Mouse (Mus musculus): ENCODE measurements around the gene Acss3.

Gene Acss3

GRCm38 (mm10) chr10:107123529-107124335, at the start of gene Acss3:
Gene Acss3, minus strand, starts transcription at chr10:107123668.
- no peak for DNase-seq

GRCm38 (mm10) chr10:107172003-107172689, 48.7 kb upstream of the Acss3 start:
- no peak for DNase-seq

- DNase-seq: no peak
Measured at GRCm38 (mm10) chr10:107166486-107166885, 43.0 kb upstream of the Acss3 start.

GRCm38 (mm10) chr10:107148759-107149158, 25.3 kb upstream of the Acss3 start:
- DNase-seq: no peak

GRCm38 (mm10) chr10:107144016-107144415, 20.5 kb upstream of the Acss3 start:
- DNase-seq: no peak

GRCm38 (mm10) chr10:107142910-107143309, 19.4 kb upstream of the Acss3 start:
- no peak for DNase-seq

GRCm38 (mm10) chr10:107122744-107123528, 532 bp downstream of the Acss3 start:
- no peak for DNase-seq

GRCm38 (mm10) chr10:107121301-107121700, 2.2 kb downstream of the Acss3 start:
- DNase-seq: no peak

GRCm38 (mm10) chr10:107119135-107119534, 4.3 kb downstream of the Acss3 start:
- DNase-seq: no peak

GRCm38 (mm10) chr10:107116709-107117267, 6.7 kb downstream of the Acss3 start:
- DNase-seq: no peak

GRCm38 (mm10) chr10:107115930-107116642, 7.4 kb downstream of the Acss3 start:
- DNase-seq: no peak

- no peak for DNase-seq
Measured at GRCm38 (mm10) chr10:107115121-107115520, 8.3 kb downstream of the Acss3 start.

GRCm38 (mm10) chr10:107094452-107094851, 29.0 kb downstream of the Acss3 start:
- no peak for DNase-seq

- DNase-seq: no peak
Measured at GRCm38 (mm10) chr10:107053846-107054624, 69.4 kb downstream of the Acss3 start.

- no peak for DNase-seq
Measured at GRCm38 (mm10) chr10:107050489-107050888, 73.0 kb downstream of the Acss3 start.

GRCm38 (mm10) chr10:107042656-107043055, 80.8 kb downstream of the Acss3 start:
- DNase-seq: no peak

GRCm38 (mm10) chr10:107040837-107041236, 82.6 kb downstream of the Acss3 start:
- no peak for DNase-seq

- DNase-seq: no peak
Measured at GRCm38 (mm10) chr10:107040378-107040777, 83.1 kb downstream of the Acss3 start.

- DNase-seq: no peak
Measured at GRCm38 (mm10) chr10:107039211-107039610, 84.3 kb downstream of the Acss3 start.

GRCm38 (mm10) chr10:107024254-107024653, 99.2 kb downstream of the Acss3 start:
- DNase-seq: no peak

- no peak for DNase-seq
Measured at GRCm38 (mm10) chr10:107021118-107021517, 102.3 kb downstream of the Acss3 start.

GRCm38 (mm10) chr10:107011142-107011541, 112.3 kb downstream of the Acss3 start:
- DNase-seq: no peak

Measured in thymus, postnatal 25 days (tissue).